Mouse (Mus musculus) adrenal gland, adult (tissue): ENCODE data around the gene Utrn.

Experiments
- DNase-seq, 2 experiments: peaks; one replicate each; pipeline ENCODE4 v3.0.0; 2022 to 2023; ENCODE audit warnings: low spot score in 1 of 2; ENCODE audit not compliant: inconsistent age in 2 of 2

Gene Utrn

DNA sequence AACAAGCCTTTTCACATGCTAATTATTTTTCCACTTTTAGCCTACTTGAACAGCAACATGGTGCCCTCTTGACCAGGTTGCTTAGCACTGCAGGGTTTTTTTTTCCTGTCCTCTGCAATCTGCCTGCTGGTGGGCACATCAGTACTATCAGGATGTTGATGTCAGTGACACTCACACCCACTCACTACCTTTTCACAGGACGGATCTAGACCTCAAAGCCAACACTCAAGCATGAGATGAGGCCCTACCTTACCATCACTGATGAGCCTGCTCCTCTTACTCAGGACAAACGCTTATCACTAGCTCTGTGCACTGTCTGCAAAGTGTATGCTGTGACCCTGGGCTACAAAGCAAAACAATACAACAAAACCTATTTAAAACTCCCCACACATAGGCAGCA is 63.3 kb downstream of the Utrn start:
- DNase-seq = no peak

DNA sequence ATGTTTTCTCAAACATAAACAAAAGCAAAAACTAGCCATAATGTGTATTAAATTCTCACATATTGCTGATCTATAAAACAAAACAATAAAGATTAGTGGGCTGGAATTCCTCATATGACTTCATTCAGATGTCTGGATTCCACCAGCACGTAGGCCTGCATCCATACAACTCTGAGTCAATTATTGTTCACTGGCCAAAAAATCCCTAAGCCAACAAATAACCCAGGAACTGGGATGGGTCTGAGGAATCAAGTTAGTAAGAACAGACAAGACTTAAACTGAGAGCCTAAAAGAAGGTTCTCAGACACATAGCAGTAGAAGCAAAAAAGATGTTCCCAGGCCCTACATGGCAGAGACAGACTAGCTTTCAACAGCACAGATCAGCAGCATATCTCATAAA is 65.2 kb downstream of the Utrn start:
- DNase-seq = no peak

DNA sequence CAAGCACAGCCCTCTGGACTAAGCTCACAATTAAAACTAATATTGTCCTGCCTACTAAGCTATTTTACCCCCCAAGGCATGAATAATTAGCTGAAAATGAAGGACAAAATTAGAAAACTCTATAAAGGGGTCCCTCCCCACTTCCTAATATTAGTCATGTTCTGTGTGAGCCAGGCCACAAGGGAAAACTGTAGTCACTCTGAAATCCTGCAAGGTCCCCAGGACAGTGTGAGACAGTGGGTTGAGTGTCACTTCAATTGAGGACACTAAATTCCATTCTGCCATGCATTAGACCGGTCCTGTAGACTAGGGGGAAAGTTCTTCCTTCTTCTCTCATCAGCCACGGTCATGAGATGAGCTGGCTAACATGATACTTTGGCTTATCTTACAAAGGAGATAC is 69.7 kb downstream of the Utrn start:
- DNase-seq = no peak

DNA sequence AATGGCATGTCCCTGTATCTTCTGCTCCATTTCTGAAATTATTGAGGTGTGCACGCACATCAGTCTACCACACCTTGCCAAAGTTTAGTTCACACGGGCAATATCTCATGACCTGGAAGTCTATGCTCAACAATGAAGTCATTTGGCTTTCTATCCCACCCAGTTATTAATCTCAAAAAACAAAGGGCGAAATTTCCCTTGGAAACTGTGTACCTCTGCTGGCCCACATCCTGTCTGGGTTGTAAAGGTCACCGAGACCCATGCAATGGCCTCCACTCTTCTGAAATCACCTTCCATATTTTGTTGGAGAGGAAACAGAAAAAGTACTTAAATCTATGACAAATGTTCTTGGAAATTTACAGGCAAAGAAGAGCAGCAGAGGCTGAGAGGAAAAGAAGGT is 70.9 kb downstream of the Utrn start:
- no peak for DNase-seq

DNA sequence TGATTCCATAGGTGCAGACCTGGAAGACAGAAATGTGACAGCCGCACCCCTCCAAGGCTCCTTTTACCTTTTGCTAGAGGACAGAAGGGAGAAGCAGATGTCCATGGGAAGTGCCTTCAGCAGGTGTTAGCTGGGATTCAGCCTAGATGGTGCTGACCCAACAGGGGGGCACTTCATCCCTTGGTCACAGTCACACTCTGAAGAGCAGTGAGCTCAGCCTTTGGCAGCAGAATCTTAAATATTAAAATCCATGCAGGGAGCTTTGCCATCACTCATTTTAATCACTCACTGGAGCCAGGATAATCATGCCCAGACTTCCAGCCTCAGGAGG is 72.7 kb downstream of the Utrn start:
- DNase-seq = no peak

DNA sequence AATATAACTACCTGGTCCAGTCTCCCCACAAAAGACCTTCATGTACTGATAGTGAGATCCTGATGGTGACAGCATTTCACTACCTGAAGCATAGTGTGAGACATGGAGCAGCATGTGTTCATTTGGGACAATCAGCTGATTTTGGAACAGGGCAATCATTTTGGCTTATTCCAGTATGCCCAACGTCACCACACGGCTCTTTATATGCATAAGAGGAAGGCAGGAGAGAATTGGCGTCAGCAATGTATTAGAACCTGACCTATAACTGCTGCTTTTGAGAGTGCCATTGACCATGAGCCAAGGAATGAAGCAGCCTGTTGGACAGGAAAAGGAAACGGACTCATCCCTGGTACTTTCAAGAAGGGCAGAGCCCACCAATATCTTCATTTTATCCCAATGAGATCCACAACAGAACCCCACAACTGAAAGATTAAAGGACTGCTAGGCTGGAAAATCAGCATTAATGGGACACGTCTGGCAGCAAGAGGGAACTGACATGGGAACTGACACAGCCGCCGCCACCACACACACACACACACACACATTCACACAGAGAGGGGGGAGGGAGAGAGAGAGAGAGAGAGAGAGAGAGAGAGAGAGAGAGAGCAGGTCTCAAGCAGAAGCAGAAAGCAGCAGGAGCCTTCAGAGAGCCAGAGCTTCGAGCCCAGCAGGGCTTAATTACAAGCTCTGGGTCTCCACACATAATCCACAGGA is 73.2 kb downstream of the Utrn start:
- DNase-seq = no peak

DNA sequence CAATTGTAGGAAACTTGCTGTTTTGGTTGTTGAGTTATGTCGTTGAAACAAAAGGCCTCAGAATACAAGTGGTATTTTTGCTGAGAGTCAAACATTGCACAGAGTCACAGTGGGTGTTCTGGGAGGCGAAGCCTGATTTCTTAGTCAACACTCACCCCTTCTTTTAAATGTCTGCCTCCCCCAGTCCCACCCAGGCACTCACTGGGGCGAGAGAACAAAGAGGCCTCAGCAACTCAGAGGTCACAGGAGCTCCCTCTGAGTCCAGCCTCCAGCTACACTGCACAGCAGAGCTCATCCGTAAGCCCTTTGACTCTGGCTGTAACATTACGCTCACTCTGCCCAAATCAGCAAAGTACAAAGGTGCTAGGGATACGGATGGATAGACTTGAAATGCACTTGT is 77.1 kb downstream of the Utrn start:
- no peak for DNase-seq

DNA sequence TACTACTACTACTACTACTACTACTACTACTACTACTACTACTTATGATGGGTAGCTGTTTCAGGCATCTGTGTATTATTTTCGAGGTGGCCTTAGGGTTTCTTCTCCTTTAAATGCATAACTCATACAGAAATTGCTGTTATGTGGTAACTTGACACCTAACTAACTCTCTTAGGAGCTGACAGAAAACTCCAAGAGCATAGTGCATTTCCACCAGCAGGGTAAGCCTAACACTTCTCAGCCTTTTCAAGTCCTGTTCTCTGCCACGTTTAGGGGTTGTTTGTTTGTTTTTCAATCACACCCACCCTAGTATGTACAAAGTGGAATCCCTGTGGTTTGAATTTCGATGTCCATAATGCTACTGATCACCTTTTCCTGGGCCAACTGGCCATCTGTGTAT is 78.3 kb downstream of the Utrn start:
- DNase-seq = no peak

DNA sequence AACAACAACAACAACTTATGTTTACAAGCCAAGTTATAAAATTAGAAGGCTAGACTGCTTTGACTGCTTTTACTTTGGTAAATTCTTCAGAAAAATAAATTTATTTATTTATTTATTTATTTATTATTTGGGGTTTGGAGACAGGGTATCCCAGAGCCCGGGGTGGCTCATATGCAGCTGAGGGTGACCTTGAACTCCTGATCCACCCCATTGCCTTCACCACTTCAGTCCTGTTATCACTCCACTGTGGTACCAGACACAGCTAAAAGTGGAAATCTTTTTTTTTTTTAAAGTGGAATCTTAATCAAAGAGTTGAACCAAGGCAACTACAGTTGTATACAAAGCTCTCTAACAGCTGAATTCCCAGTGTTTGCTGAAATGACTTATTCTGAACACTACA is 80.6 kb downstream of the Utrn start:
- no peak for DNase-seq

DNA sequence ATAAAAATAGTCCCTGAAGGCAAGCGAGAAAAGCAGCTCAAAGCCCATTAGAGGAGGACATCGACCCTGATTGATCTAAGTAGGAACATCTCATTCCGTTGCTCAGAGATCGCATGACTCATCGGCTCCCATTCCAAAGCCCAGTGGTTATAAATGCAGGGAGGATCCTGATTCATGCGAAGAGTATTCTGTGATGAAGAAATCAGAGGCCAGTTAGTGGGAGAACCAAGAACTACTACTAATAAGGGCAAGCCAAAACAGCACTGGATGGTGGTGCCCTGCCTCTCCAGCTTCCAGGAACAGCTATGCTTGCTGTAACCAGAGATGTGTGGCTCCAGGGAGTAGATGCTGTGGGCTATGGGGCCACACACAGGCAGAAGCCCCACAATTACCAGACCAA is 81.2 kb downstream of the Utrn start:
- DNase-seq = peak; percentile 86 to 92

DNA sequence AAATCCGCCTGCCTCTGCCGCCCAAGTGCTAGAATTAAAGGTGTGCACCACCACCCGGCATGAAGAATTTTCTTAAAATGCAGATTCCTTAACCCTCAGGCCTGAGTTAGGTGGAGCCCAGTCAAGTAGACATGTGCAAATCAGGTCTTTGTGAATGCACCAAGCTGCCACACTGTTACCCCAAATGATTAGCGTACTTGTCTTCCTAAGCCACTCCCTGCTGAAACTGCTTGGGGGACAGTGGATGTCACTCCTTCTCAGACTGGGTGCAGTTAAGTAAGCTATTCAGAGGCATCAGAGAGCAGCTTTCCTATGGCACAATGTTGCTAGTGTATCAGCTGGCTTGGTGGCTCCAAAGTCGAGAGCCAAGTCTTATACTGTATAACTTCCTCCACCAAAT is 83.9 kb downstream of the Utrn start:
- DNase-seq = no peak

DNA sequence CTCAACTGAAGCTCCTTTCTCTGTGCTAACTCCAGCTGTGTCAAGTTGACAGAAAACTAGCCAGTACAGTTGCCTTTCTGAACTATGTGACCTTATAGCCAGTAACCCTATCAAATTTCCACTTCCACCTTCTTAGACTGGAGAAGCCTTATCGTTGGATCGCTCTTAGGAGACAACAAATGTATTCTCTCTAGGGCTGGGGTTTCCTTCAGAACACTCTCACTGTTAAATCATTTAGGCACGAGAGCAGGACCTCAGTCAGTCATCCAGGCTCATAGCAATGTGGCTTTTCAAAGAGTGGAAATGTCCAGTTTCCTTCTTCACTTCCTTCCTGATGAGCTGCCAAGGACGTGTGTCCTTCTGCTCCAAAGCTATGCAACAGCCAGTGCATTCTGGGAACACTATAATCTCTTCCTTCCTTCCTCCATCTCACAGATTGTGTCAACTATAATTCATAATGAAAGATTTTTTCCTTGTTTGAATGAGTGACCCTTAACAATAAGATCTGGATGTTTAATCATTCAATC is 87.7 kb downstream of the Utrn start:
- DNase-seq = peak in 1 of 2 experiments; percentile 50

DNA sequence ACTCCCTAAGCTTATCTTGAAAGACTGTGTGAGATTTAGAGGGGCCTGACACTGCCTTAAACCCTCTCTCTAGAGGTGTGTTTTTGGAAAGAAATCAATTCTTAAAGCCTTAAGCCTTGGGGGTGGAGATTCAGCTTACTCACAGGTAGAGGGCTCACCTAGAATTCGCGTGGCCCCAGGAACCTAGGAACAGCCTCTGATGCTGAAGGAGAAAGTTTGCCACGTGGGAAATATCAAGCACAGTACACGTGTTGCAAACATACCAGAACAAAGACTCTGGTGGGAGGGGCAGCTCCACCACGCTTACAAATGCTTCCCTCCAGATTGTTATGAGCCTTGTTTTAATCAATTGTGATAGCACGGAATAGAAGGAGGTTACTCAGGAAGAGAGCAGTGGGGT is 96.0 kb downstream of the Utrn start:
- no peak for DNase-seq

DNA sequence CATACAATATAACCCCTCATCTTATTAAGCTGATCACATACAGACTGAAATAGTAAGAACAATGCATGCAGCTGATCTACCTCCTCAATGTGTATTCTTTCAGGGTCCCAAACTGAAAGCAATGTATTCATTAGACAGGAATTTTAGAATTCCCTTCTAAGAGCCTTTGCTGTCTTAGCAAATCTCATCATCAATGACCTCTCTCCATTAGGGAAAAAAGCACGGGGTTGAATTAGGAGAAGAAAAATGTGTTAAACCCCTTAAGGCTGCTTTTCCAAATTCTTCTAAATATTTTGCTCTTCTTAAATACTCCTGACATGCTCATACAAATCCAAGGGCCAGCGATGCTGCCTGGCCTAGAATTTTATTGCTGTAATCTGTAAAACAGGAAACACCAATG is 97.7 kb downstream of the Utrn start:
- no peak for DNase-seq

DNA sequence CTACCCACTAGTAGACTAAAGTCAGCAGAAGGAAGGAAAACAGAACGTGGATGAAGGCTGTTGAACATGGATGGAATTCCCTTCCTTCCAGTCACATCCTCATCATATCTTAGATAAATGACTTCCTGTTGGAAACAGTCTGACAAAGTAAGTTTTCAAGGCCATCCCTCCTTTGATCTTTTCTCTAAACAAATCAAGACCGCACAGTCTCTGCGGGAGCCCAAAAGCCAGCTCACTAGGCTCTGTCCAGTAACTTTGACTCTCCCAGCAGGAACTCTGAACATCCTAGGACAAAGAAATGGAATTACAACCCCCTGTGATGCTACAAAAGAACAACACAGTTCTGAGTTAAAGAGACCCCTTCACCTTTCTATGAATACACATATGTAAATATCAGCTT is 106.5 kb downstream of the Utrn start:
- peak in 1 of 2 experiments; percentile 66 for DNase-seq

DNA sequence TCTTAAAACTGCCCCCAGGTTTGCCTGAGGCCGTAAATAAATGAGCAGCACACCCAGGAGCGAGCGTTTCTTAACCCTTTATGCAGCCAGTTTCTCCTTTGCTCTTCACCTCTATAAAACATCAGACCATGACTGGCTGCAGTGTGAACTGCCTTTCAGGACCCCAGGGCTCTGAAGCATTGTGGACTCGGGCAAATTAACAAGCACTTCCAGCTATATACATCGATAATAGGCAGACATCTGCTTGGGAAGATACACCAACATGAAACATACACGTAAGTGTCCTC is 110.5 kb downstream of the Utrn start:
- no peak for DNase-seq

DNA sequence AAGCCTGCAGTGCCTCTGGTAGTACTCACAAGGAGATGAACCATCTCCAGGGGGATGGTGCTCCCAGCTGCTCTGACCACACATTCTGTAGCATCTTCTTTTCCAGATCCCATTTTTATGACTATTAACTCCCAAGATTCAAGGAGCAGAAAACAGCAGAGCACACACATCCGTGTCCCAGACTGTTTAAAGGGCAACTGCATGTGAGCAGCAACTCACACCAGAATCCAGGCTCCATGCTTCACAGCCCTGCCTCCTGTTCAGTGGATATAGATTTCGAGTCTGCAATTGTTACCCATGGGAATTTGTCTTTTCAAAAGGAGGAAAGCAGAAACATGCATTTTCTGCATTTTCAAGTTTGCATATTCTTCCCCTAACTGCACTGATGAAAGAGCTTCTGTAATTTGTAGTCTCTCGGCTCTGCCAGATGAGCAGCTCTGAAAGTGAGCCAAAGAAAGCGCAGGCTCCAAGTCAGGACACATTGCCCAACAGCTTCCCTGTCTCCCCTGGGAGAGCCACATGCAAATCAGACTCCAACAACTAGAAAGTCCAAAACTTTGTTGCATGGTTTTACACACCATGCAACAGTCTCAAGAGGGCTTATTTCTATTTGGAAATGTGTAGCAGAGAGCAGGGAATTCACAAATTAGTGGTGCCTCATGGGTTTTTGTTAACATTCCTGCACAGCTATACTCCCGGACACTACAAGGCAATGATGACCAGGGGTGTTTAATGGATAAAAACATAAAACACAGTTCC is 111.0 kb downstream of the Utrn start:
- peak; percentile 53 to 89 for DNase-seq

DNA sequence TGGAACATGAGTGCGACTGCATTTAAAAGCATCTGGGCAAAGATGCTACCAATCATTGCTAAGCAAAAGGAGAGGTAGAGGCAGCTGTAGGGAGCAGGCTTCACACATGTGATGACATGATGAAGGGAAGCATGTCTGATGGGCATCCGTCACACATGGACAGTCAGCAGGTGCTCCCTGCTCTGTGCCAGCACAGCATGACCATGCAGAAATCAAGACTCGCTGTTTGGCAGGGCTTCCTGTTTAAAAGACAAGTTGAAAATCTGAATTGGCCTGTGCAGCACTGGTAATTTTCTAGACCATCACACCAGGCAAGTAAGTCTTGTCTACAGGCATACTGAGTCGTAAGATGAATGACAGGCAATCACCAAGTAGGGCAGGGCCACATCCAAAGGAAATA is 112.5 kb downstream of the Utrn start:
- DNase-seq = peak in 1 of 2 experiments; percentile 64

DNA sequence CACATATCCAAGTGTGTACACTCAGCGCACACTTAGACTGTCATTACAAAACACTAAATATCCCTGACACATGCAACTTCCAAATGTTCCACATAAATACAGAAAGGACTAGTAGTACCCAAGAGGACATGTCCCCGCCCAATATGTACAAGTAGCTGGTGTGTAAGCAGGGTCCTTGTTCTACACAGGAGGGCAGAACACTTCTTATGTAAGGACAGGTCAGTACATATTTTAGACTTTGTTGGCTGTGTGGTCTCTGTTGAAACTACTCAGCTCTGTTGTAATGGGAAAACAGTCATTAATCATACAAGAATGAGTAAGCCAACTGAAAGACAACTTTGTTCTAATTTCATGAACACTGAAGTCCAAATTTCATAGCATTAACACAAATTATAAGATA is 114.3 kb downstream of the Utrn start:
- peak in 1 of 2 experiments; percentile 81 for DNase-seq

DNA sequence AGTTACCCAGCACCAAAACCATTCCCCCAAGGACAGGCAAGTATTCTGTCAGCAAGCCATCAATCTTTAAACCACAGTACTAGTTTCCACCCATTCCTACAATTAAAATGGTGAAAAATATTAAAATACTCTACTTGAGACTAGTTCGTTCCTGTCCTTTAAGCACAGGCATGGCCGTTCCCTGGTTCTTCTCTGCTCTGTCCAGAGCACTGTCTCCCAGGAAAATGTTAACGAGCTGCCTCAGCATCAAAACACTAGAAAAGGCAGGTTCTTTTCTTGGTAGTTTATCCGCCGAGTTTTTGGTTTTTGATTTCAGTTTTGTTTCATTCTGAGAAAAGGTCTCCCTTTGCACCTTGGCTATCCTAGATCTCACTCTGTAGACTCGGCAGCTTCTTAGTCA is 115.0 kb downstream of the Utrn start:
- DNase-seq = peak in 1 of 2 experiments; percentile 58

DNA sequence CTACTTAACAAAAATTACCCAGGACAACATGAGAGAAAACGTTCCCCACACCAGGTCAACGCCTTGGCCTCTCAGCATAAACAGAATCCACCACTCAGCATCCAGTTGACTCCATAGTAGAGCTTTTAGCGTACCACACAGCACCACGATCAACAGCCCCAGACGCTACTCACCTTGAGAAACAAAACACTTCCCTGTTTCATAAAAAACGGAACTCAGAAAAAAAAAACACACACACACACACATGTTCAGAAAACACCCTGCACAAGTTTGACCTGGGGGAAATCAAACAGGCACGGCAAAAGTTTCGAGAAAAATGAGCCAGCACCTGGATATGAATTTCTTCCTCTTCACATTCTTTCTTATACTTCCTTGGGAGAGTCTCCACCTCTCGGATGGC is 125.4 kb downstream of the Utrn start:
- no peak for DNase-seq

DNA sequence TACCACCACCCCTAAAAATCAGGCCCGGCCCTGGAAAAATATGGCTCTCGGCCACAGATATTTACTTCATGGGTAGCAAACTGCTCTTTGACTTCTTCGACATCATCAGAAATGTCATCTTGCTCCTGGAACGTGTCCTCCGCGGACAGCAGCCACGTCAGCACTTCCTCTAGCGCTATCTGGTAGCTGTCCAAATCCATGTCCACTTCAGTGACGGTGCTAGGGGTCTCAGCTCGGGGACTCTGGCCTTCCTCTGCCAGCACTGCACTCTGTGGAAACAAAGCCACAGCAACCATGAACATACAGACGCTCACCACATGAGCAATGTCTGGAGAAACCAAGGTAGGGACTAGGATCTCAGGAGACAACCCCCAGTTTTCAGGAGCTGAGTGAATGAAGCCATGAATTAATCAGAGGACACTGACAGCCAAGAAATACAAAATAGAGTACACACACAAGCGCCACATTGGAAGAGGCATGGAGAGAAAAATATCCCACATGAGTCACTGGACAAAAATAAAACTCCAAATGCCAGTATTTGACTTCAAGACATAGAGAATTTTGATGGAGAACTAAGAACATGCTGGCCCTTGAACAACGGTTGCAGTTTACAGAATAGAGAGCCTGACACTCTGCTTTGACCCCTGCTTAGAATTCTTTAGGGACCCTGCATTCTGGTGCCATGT is 129.7 kb downstream of the Utrn start:
- DNase-seq = no peak
